Mouse (Mus musculus) liver, embryonic 13.5 days (tissue): ENCODE results near the gene Muc5b. TPM values are rescaled to one million over a fixed set of nuclear protein-coding genes. Genes with fewer than 3 reads are reported as not detected.
A peak's percentile ranks its signal among the peaks of the same experiment; 100 is the strongest.
"Not testable (repeated sequence)": the region's sequence is repeated elsewhere in the genome, so short reads cannot be mapped to it uniquely, and the experiment has no call there.

Source experiments
- ATAC-seq: fragments of 200-750 bp; cut with Nextera tagmentation; 2 replicates; pipeline ENCODE4 v1.8.0; 2017; ENCODE audit warnings: low read depth, mild to moderate bottlenecking, moderate number of reproducible peaks, moderate library complexity
- DNase-seq: peaks from one replicate; pipeline ENCODE4 v3.0.0; 2022
- H3K27ac ChIP-seq: fragments of 300-500 bp; sonication (generic); 2 replicates; pipeline ENCODE4 v1.5.1; 2015; ENCODE audit warnings: moderate library complexity, mild to moderate bottlenecking, inconsistent platforms
- H3K27me3 ChIP-seq: fragments of 300-500 bp; sonication (generic); 2 replicates; pipeline ENCODE4 v1.6.1; 2015; ENCODE audit warnings: mild to moderate bottlenecking, inconsistent platforms
- H3K36me3 ChIP-seq: fragments of 300-500 bp; sonication (generic); 2 replicates; pipeline ENCODE4 v1.6.1; 2015; ENCODE audit warnings: mild to moderate bottlenecking, inconsistent platforms
- H3K4me1 ChIP-seq: fragments of 300-500 bp; sonication (generic); replicated peaks from 2 replicates; pipeline ENCODE4 v1.6.1; 2015; ENCODE audit warnings: inconsistent platforms
- H3K4me2 ChIP-seq: fragments of 300-500 bp; sonication (generic); 2 replicates; pipeline ENCODE4 v1.6.1; 2015; ENCODE audit warnings: inconsistent platforms, mild to moderate bottlenecking, moderate library complexity
- H3K4me3 ChIP-seq: fragments of 300-500 bp; sonication (generic); replicated peaks from 2 replicates; pipeline ENCODE4 v1.5.1; 2015; ENCODE audit warnings: mild to moderate bottlenecking, inconsistent platforms
- H3K9ac ChIP-seq: fragments of 300-500 bp; sonication (generic); 2 replicates; pipeline ENCODE4 v1.6.1; 2015; ENCODE audit warnings: mild to moderate bottlenecking, inconsistent platforms
- H3K9me3 ChIP-seq: fragments of 300-500 bp; sonication (generic); replicated peaks from 2 replicates; pipeline ENCODE4 v1.6.1; 2016; ENCODE audit warnings: inconsistent platforms
- WGBS: fragments of 180-500 bp; shearing (Covaris S2); methylation state at CpG from one replicate; pipeline ENCODE4 v1.1.7; 2015; ENCODE audit not compliant: insufficient replicate concordance; 5-methylcytosine and 5-hydroxymethylcytosine counted together
- polyA plus RNA-seq: library from polyadenylated mRNA; unstranded; fragments of >200 nt; fragmentation: Nextera tagmentation; extraction: Ambion mirVana; gene quantifications from 2 replicates; pipeline ENCODE4 v1.2.1, GENCODE M21; 2015

The Muc5b gene
- polyA plus RNA-seq, result 0.01 TPM in 1 of 2 replicates, not detected in the other

GRCm38 (mm10) chr7:141838779-141839178 lies at the start of gene Muc5b:
Gene Muc5b, plus strand, starts transcription at chr7:141839070.
- Histone ChIP-seq H3K27me3 (peaks cover 11% of the 10 kb centered on the region; the same call in 1 of the 2 replicates), H3K27ac (no peak within 1 kb of the TSS), H3K9me3 (no peaks in the 10 kb centered on the region), H3K9ac (no peak within 1 kb of the TSS), H3K4me1 (0 out of 2 replicates have a peak, but pooled peaks cover 5% of the 10 kb centered on the region), H3K36me3 (no peaks in the 10 kb centered on the region), H3K4me3 (no peak within 1 kb of the TSS), H3K4me2 (no peak within 1 kb of the TSS)
- DNase-seq (no peak), ATAC-seq (peak; percentile 29; the same call in 1 of the 2 replicates)
- 37% methylated on average over 5 of the region's 5 CpGs for WGBS

GRCm38 (mm10) chr7:141794251-141794650 lies 44.6 kb upstream of the Muc5b start:
- 79% methylated on average over 1 of the region's 1 CpGs for WGBS
- Histone ChIP-seq H3K4me2 (no peak overlapping the region), H3K27me3 (0 out of 2 replicates have a peak, but pooled peaks cover 11% of the 10 kb centered on the region), H3K9ac (no peak overlapping the region), H3K9me3 (peaks cover 9% of the 10 kb centered on the region), H3K27ac (no peak overlapping the region), H3K36me3 (no peaks in the 10 kb centered on the region), H3K4me3 (no peak overlapping the region), H3K4me1 (no peaks in the 10 kb centered on the region)
- DNase-seq (no peak), ATAC-seq (no peak)

GRCm38 (mm10) chr7:141803206-141803605 lies 35.7 kb upstream of the Muc5b start:
- no peaks in the 10 kb centered on the region for H3K4me1 ChIP-seq
- no peak overlapping the region for H3K9ac ChIP-seq
- H3K27ac ChIP-seq, result no peak overlapping the region
- no peak overlapping the region for H3K4me3 ChIP-seq
- no peaks in the 10 kb centered on the region for H3K27me3 ChIP-seq
- DNase-seq (no peak), ATAC-seq (no peak)
- no peaks in the 10 kb centered on the region for H3K36me3 ChIP-seq
- 68% methylated on average over 7 of the region's 7 CpGs for WGBS
- H3K9me3 ChIP-seq, result no peaks in the 10 kb centered on the region
- no peak overlapping the region for H3K4me2 ChIP-seq

DNA sequence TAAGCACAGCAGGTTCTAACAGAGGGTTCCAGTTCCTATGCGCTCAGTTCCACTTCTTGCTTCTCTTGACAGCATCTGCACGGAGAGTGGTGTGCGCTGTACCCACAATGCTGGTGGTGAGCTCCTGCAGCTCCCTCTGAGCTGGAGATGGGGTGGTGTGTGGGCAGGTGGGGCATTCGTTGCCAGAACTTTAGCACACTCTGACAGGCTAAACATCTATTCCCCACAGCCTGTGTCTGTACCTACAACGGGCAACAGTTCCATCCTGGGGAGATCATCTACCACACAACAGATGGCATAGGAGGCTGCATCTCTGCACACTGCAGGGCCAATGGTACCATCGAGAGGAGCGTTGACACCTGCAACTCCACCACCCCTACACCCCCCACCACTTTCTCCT lies 33.5 kb upstream of the Muc5b start:
- Histone ChIP-seq H3K27ac (no peak overlapping the region), H3K4me3 (no peak overlapping the region), H3K9me3 (no peaks in the 10 kb centered on the region), H3K27me3 (no peaks in the 10 kb centered on the region), H3K4me1 (no peaks in the 10 kb centered on the region), H3K4me2 (no peak overlapping the region), H3K36me3 (no peaks in the 10 kb centered on the region), H3K9ac (no peak overlapping the region)
- DNase-seq, result no peak
- WGBS, result 69% methylated on average over 7 of the region's 7 CpGs
- ATAC-seq, result no peak

DNA sequence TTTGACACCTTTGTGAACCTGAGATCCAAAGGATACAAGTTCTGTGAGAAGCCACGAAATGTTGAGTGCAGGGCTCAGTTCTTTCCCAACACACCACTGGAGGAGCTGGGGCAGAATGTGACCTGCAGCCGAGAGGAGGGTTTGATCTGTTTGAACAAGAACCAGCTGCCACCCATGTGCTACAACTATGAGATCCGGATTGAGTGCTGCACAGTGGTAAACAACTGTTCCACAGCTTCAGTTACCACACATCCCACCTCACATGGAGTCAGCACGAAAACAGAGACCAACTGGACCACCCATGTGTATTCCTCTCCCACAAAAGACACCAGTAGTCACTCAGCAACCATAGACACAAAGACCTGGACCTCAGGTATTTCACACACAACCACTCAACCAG lies 31.0 kb upstream of the Muc5b start:
- WGBS, result no CpG with 5 or more reads among the region's 4 CpGs
- not testable (repeated sequence) for H3K4me2 ChIP-seq

DNA sequence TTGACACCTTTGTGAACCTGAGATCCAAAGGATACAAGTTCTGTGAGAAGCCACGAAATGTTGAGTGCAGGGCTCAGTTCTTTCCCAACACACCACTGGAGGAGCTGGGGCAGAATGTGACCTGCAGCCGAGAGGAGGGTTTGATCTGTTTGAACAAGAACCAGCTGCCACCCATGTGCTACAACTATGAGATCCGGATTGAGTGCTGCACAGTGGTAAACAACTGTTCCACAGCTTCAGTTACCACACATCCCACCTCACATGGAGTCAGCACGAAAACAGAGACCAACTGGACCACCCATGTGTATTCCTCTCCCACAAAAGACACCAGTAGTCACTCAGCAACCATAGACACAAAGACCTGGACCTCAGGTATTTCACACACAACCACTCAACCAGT lies 28.9 kb upstream of the Muc5b start:
- WGBS, result no CpG with 5 or more reads among the region's 4 CpGs
- H3K9me3 ChIP-seq, ATAC-seq, H3K4me1 ChIP-seq, DNase-seq, H3K9ac ChIP-seq, H3K27me3 ChIP-seq, H3K27ac ChIP-seq, H3K4me2 ChIP-seq, H3K4me3 ChIP-seq, H3K36me3 ChIP-seq: not testable (repeated sequence)

More for the DNA sequence above, 31.0 kb upstream of the Muc5b start:
- not testable (repeated sequence) for H3K27me3 ChIP-seq, H3K27ac ChIP-seq, H3K4me1 ChIP-seq, ATAC-seq, H3K4me3 ChIP-seq, H3K36me3 ChIP-seq, H3K9me3 ChIP-seq, DNase-seq, H3K9ac ChIP-seq

DNA sequence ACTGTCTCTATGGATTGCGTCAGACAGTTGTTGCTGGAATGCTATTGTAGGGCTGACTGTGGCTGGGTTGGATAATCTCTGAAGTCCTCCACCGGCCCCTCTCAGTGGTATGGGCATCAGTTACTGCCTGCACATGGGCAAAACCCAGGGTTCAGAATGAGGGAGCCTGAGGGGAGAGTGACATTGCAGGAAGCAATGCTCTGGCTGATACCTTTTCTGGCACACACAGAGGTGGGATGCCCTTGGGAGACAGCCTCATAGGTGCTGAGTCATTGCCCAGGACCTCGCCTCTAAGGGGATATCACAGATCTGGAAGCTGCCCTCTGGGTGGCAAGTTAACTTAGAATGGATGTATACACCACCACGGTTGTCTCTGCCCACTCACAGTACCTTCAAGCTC lies 25.5 kb upstream of the Muc5b start:
- no peak overlapping the region for H3K4me2 ChIP-seq
- no peak overlapping the region for H3K4me3 ChIP-seq
- ATAC-seq (no peak), DNase-seq (no peak)
- no peaks in the 10 kb centered on the region for H3K9me3 ChIP-seq
- no peaks in the 10 kb centered on the region for H3K4me1 ChIP-seq
- WGBS, result 48% methylated on average over 4 of the region's 4 CpGs
- H3K27ac ChIP-seq, result no peak overlapping the region
- no peaks in the 10 kb centered on the region for H3K36me3 ChIP-seq
- 0 out of 2 replicates have a peak, but pooled peaks cover 1% of the 10 kb centered on the region for H3K27me3 ChIP-seq
- no peak overlapping the region for H3K9ac ChIP-seq

DNA sequence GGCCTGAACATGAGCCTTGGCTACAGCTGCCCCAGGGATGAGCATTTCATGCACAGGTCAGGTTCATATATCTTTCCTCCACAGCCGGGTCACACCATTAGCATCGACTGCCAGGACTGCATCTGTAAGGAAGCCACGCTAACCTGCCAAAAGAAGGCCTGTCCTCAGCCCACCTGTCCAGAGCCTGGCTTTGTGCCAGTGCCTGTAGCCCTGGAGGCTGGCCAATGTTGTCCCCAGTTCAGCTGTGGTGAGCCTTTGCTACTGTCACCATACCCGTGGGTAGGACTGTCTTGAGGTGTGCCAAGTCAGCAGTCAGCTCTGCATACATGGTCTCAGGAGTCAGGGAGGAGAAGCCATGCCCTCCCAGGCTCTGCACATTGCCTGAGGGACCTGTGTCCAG lies 23.5 kb upstream of the Muc5b start:
- WGBS, result 55% methylated on average over 4 of the region's 4 CpGs

DNA sequence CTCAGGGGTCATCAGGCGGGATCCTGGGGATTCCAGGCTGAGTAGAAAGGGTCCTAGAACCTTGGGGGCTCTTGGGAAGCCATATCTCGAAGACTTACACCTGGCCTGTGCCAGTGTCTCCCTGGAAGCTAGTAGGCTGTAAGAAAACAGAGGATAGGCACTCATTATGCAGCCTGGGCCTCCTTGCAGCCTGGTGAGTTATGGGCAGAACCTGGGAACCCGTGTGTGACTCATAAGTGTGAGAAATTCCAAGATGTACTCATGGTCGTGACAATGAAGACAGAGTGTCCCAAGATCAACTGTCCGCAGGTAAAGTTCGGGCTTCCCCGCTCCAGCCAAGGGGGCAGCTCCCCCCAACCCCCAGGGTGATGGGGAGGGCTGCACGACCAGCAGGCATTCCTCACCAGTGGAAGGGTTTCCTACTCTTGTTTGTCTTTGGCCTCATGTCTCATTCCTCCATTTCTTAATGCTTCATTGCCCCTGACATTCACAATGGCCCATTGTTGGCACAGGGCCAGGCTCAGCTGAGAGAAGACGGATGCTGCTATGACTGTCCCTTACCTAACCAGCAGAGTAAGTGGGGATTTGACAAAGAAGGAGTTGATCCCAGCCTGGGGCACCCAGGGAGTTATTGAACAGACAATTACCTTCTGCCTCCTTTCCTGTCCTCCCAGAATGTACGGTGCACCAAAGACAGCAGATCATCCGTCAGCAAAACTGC lies 21.4 kb upstream of the Muc5b start:
- ATAC-seq, result no peak

More for the DNA sequence above, 23.5 kb upstream of the Muc5b start:
- no peaks in the 10 kb centered on the region for H3K9me3 ChIP-seq
- DNase-seq, result no peak
- no peaks in the 10 kb centered on the region for H3K36me3 ChIP-seq
- no peak overlapping the region for H3K4me3 ChIP-seq
- H3K9ac ChIP-seq, result no peak overlapping the region
- H3K27me3 ChIP-seq, result peaks cover 5% of the 10 kb centered on the region; the same call in 1 of the 2 replicates
- no peaks in the 10 kb centered on the region for H3K4me1 ChIP-seq
- no peak overlapping the region for H3K27ac ChIP-seq
- ATAC-seq, result no peak
- no peak overlapping the region for H3K4me2 ChIP-seq

GRCm38 (mm10) chr7:141818267-141818666 lies 20.6 kb upstream of the Muc5b start:
- no peaks in the 10 kb centered on the region for H3K4me1 ChIP-seq
- no peaks in the 10 kb centered on the region for H3K36me3 ChIP-seq
- no peaks in the 10 kb centered on the region for H3K9me3 ChIP-seq
- no peak overlapping the region for H3K4me2 ChIP-seq
- no peak overlapping the region for H3K27ac ChIP-seq
- DNase-seq (no peak), ATAC-seq (no peak)
- 58% methylated on average over 3 of the region's 3 CpGs for WGBS
- H3K4me3 ChIP-seq, result no peak overlapping the region
- no peak overlapping the region for H3K9ac ChIP-seq
- peaks cover 5% of the 10 kb centered on the region; the same call in 1 of the 2 replicates for H3K27me3 ChIP-seq

More for the DNA sequence above, 21.4 kb upstream of the Muc5b start:
- Histone ChIP-seq H3K9ac (no peak overlapping the region), H3K4me1 (no peaks in the 10 kb centered on the region), H3K36me3 (no peaks in the 10 kb centered on the region), H3K9me3 (no peaks in the 10 kb centered on the region), H3K27me3 (peaks cover 5% of the 10 kb centered on the region; the same call in 1 of the 2 replicates), H3K4me3 (no peak overlapping the region), H3K4me2 (no peak overlapping the region), H3K27ac (no peak overlapping the region)
- DNase-seq, result no peak
- whole genome bisulfite sequencing, result 60% methylated on average over 11 of the region's 11 CpGs

- H3K4me1 ChIP-seq, result no peaks in the 10 kb centered on the region
- no peak overlapping the region for H3K4me3 ChIP-seq
- no peaks in the 10 kb centered on the region for H3K36me3 ChIP-seq
- no peak overlapping the region for H3K4me2 ChIP-seq
- ATAC-seq (no peak), DNase-seq (no peak)
- H3K27me3 ChIP-seq, result peaks cover 13% of the 10 kb centered on the region
- H3K9me3 ChIP-seq, result no peaks in the 10 kb centered on the region
- no peak overlapping the region for H3K9ac ChIP-seq
- WGBS, result 41% methylated on average over 4 of the region's 4 CpGs
- H3K27ac ChIP-seq, result no peak overlapping the region
These were observed 16.1 kb upstream of the Muc5b start for GRCm38 (mm10) chr7:141822582-141823261.
